Comparison of ENCODE assay signal across 11 mouse cellular contexts in genomic region chr4:103571721-103572352, GRCm38 (mm10). TPM values are rescaled to one million over a fixed set of nuclear protein-coding genes. Genes with fewer than 3 reads are reported as not detected.
DNase-seq lines count a peak whose midpoint lies in the region; ATAC-seq and TF ChIP-seq lines count a peak whose summit lies in the region.
"Had no signal": no experiment of that assay in that cellular context is flagged by ENCODE, and none has a peak within 500 bp of the region (broad histone marks: within the 10 kb centered on the region; RNA-seq: fewer than 3 reads in every experiment).

No protein-coding gene starts in this region.

- H3K4me2 ChIP-seq in hindbrain, postnatal 0 days (ENCODE audit: low read depth, low read length), result no peak overlapping the region
- H3K4me2 ChIP-seq: embryonic facial prominence, embryonic 13.5 days had no signal

- no peak for ATAC-seq in hindbrain, postnatal 0 days

- H3K27me3 ChIP-seq in heart, adult 2 months (ENCODE audit: control insufficient read depth, insufficient read depth, low read length), result no peaks in the 10 kb centered on the region
- no peaks in the 10 kb centered on the region for H3K27me3 ChIP-seq in hindbrain, postnatal 0 days (ENCODE audit: insufficient read depth, low read length)
- H3K27me3 ChIP-seq: CH12.LX; embryonic facial prominence, embryonic 13.5 days had no signal

- no peak for TF ChIP-seq POLR2A in heart, adult 2 months (IDR thresholded peaks at IDR 0.05; ENCODE audit: insufficient read depth, low read depth, low read length)

- WGBS in heart, adult 2 months, result 59% methylated on average over 4 of the region's 4 CpGs
- WGBS in hindbrain, postnatal 0 days, result 69% methylated on average over 4 of the region's 4 CpGs

- no peaks in the 10 kb centered on the region for H3K4me1 ChIP-seq in heart, adult 2 months (ENCODE audit: control insufficient read depth, insufficient read depth, low read length)
- H3K4me1 ChIP-seq in hindbrain, postnatal 0 days (ENCODE audit: insufficient read depth, low read length), result no peaks in the 10 kb centered on the region
- H3K4me1 ChIP-seq: embryonic facial prominence, embryonic 13.5 days had no signal

- no peaks in the 10 kb centered on the region for H3K9me3 ChIP-seq in hindbrain, postnatal 0 days (ENCODE audit: low read length)
- H3K9me3 ChIP-seq: embryonic facial prominence, embryonic 13.5 days had no signal

- no peak for TF ChIP-seq CTCF in heart, adult 2 months (IDR thresholded peaks at IDR 0.05)
- TF ChIP-seq CTCF in hindbrain, postnatal 0 days (IDR thresholded peaks at IDR 0.05; ENCODE audit: low read depth), result no peak

- no peak for TF ChIP-seq EP300 in heart, adult 2 months (IDR thresholded peaks at IDR 0.05; ENCODE audit: insufficient read depth, low read depth, low read length)

- DNase-seq in heart, postnatal 4 days, result peak; percentile 58
- DNase-seq in heart, adult 2 months, result no peak
- peak; percentile 31 for DNase-seq in ovary, postnatal 14 days (ENCODE audit: low spot score)
- DNase-seq in ovary, adult 18-20 months (ENCODE audit: low spot score), result no peak
- DNase-seq in hindbrain, postnatal 0 days (ENCODE audit: low spot score), result peak; percentile 53
- DNase-seq in yolk sac, embryonic 10.5 days (ENCODE audit: low spot score), result peak; percentile 13
- DNase-seq in frontal cortex, postnatal 36 days (ENCODE audit: low spot score in 2 of 2), result no peak
- DNase-seq in layer of hippocampus, adult 11-12 months (ENCODE audit: low spot score), result no peak
- DNase-seq: layer of hippocampus, adult 9-11 months had no signal

- no peaks in the 10 kb centered on the region for H3K36me3 ChIP-seq in heart, adult 2 months (ENCODE audit: control insufficient read depth, insufficient read depth, low read length)
- H3K36me3 ChIP-seq in hindbrain, postnatal 0 days (ENCODE audit: insufficient read depth, low read length), result no peaks in the 10 kb centered on the region
- H3K36me3 ChIP-seq: embryonic facial prominence, embryonic 13.5 days had no signal

- no peaks in the 10 kb centered on the region for H3K79me2 ChIP-seq in heart, adult 2 months (replicated peaks; ENCODE audit: control insufficient read depth, insufficient read depth, low read length)

- intact Hi-C loops in heart, adult 2 months (cut with DNase I), result no loop called here

- H3K9ac ChIP-seq in heart, adult 2 months (ENCODE audit: low read depth, low read length), result no peak overlapping the region
- no peak overlapping the region for H3K9ac ChIP-seq in hindbrain, postnatal 0 days (replicated peaks; ENCODE audit: low read length)
- H3K9ac ChIP-seq: embryonic facial prominence, embryonic 13.5 days had no signal

- no peak overlapping the region for H3K27ac ChIP-seq in heart, adult 2 months
- no peak overlapping the region for H3K27ac ChIP-seq in hindbrain, postnatal 0 days
- H3K27ac ChIP-seq: embryonic facial prominence, embryonic 13.5 days had no signal

- H3K4me3 ChIP-seq in heart, adult 2 months, result no peak overlapping the region
- no peak overlapping the region for H3K4me3 ChIP-seq in hindbrain, postnatal 0 days (ENCODE audit: low read length)
- H3K4me3 ChIP-seq: embryonic facial prominence, embryonic 13.5 days had no signal

RNA-seq across cellular contexts. Expression of gene Dab1, which starts 47.3 kb away (rescaled TPM):
- total RNA-seq in heart, postnatal 4 days (2021), result under 1 TPM; 0.29 to 0.67 TPM
- total RNA-seq in heart, adult 2 months (2021), result under 1 TPM in 1 of 2 experiments, not detected in 1; 0.21 TPM
- polyA plus RNA-seq in heart, adult 2 months (2012; rRNA removed), result not detected in 2 replicates
- total RNA-seq in hindbrain, postnatal 0 days (2014; rRNA removed), result 34.1 and 38.2 TPM in 2 replicates
- polyA plus RNA-seq in hindbrain, postnatal 0 days (2015; fragmentation: Nextera tagmentation; extraction: Ambion mirVana), result 75.3 and 76.2 TPM in 2 replicates
- total RNA-seq: CH12.LX had no signal

Comparison
In these comparisons a context has a peak if more than half of its experiments do, and no peak if none do; other contexts are left out.
1. DNase-seq: peak in heart, postnatal 4 days (single experiment), ovary, postnatal 14 days (single experiment), hindbrain, postnatal 0 days (single experiment) and yolk sac, embryonic 10.5 days (single experiment); none in heart, adult 2 months (0 of 2), ovary, adult 18-20 months (single experiment), frontal cortex, postnatal 36 days (0 of 2) and layer of hippocampus, adult 11-12 months (single experiment).
2. RNA of gene Dab1, which starts 47.3 kb away (total RNA-seq): 34.1 to 38.2 TPM in hindbrain, postnatal 0 days; 0.29 to 0.67 TPM in heart, postnatal 4 days and 0.21 TPM in heart, adult 2 months; every median in the first group is over 10 times any median in the second.